Mouse (Mus musculus) heart, adult 2 months (tissue): ENCODE results near the gene Fos.

Source experiments
- CTCF ChIP-seq: fragments of 200-600 bp; IDR thresholded peaks from 2 replicates; pipeline ENCODE4 v1.8.1; 2022; ENCODE audit warnings: antibody characterized with exemption, mild to moderate bottlenecking, moderate library complexity
- EP300 ChIP-seq: fragments of 200-500 bp; IDR thresholded peaks from 2 replicates; pipeline ENCODE4 v1.6.1; 2011; ENCODE audit warnings: low read depth, low read length, control low read depth; ENCODE audit not compliant: insufficient read depth
- POLR2A ChIP-seq: fragments of 200-500 bp; IDR thresholded peaks from 2 replicates; pipeline ENCODE4 v1.6.1; 2011; ENCODE audit warnings: mild to moderate bottlenecking, low read depth, low read length, control low read depth; ENCODE audit not compliant: insufficient read depth

DNA sequence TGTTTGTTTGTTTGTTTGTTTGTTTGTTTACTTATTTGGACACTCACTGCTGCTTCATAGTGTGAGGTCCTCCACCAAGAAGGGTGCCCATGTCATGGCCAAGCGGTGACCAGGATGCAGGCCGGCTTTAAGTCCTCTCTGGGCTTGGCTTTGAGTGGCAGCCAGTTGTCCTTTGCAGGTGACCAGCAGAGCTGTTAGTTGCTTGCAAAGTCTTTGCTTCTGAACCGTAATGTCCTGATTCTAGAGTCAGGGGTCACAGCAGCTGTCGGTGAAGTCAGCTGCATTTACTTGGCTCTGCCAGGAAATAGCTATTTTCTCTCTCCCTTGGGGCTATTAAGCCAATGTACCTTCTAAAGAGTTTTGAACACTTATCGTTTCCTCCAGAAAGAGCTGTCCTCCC, 41.3 kb downstream of the Fos start:
- no peak for TF ChIP-seq EP300
- no peak for TF ChIP-seq CTCF
- TF ChIP-seq POLR2A, result no peak
